Mouse (Mus musculus) ES-E14 (cell line): ENCODE measurements at regions not wholly inside any gene's neighbourhood (a gene's known extent, or its start where the extent isn't known, plus 50 kb on each side); places are given as distances from the start of the nearest gene placed in this dataset.

Experiments used
- DNase-seq: peaks from one replicate; pipeline ENCODE4 v3.0.0-alpha.2; 2013; ENCODE audit warnings: low read depth, low spot score
- H3K27ac ChIP-seq: 2 replicates; pipeline ENCODE4 v1.5.1; 2012; ENCODE audit warnings: low read depth, mild to moderate bottlenecking, low read length, moderate library complexity, mixed read lengths; ENCODE audit not compliant: poor library complexity, insufficient read depth, severe bottlenecking
- H3K36me3 ChIP-seq: 2 replicates; pipeline ENCODE4 v1.6.1; 2012; ENCODE audit warnings: mild to moderate bottlenecking, low read length, moderate library complexity, mixed read lengths; ENCODE audit not compliant: control insufficient read depth, poor library complexity, insufficient read depth, severe bottlenecking
- H3K4me1 ChIP-seq, 2 experiments: fragments of 150-350 bp in 1 of 2; sonication (generic) in 1 of 2; 2 replicates each; pipeline ENCODE4 v1.6.1; 2012; ENCODE audit warnings: low read length in 2 of 2, mild to moderate bottlenecking in 1 of 2, mixed read lengths in 1 of 2; ENCODE audit not compliant: control insufficient read depth in 2 of 2, insufficient read depth in 2 of 2, poor library complexity in 1 of 2
- H3K4me3 ChIP-seq, 2 experiments: fragments of 150-350 bp in 1 of 2; sonication (generic) in 1 of 2; 2 replicates each; pipeline ENCODE4 v1.5.1; 2012; ENCODE audit warnings: low read length in 2 of 2, low read depth in 1 of 2, mild to moderate bottlenecking in 1 of 2, mixed read lengths in 1 of 2; ENCODE audit not compliant: insufficient read depth in 1 of 2, poor library complexity in 1 of 2, severe bottlenecking in 1 of 2
- H3K9ac ChIP-seq: 2 replicates; pipeline ENCODE4 v1.6.1; 2012; ENCODE audit warnings: low read depth, mild to moderate bottlenecking, low read length, mixed read lengths; ENCODE audit not compliant: poor library complexity, insufficient read depth, severe bottlenecking
- H3K9me3 ChIP-seq: fragments of 150-350 bp; sonication (generic); 2 replicates; pipeline ENCODE4 v1.6.1; 2012; ENCODE audit warnings: low read depth, mild to moderate bottlenecking, low read length; ENCODE audit not compliant: control insufficient read depth, insufficient read depth
- CHD2 ChIP-seq: IDR thresholded peaks from 2 replicates; pipeline ENCODE4 v1.6.1; 2014; ENCODE audit warnings: mild to moderate bottlenecking, low read depth, low read length, inconsistent platforms
- HCFC1 ChIP-seq: IDR thresholded peaks from 2 replicates; pipeline ENCODE4 v1.6.1; 2012; ENCODE audit warnings: low read length, inconsistent platforms, borderline replicate concordance; ENCODE audit not compliant: insufficient read depth
- MAFK ChIP-seq: IDR thresholded peaks from 2 replicates; pipeline ENCODE4 v1.6.1; 2014; ENCODE audit warnings: mild to moderate bottlenecking, low read depth, low read length, inconsistent platforms; ENCODE audit not compliant: insufficient read depth
- ZC3H11A ChIP-seq: IDR thresholded peaks from 2 replicates; pipeline ENCODE4 v1.6.1; 2012; ENCODE audit warnings: low read depth, mild to moderate bottlenecking, inconsistent platforms, low read length, borderline replicate concordance
- ZNF384 ChIP-seq: IDR thresholded peaks from 2 replicates; pipeline ENCODE4 v1.6.1; 2012; ENCODE audit warnings: low read depth, low read length, inconsistent platforms
- in situ Hi-C, 2 experiments: fragments of 600-800 bp; cut with MboI; formaldehyde crosslinking; loops; one replicate each; pipeline ENCODE4 v1.15.1; 2025; ENCODE audit warnings: low sequenced_read_pairs in 2 of 2, inconsistent platforms in 1 of 2; ENCODE audit not compliant: unreplicated experiment in 2 of 2

DNA sequence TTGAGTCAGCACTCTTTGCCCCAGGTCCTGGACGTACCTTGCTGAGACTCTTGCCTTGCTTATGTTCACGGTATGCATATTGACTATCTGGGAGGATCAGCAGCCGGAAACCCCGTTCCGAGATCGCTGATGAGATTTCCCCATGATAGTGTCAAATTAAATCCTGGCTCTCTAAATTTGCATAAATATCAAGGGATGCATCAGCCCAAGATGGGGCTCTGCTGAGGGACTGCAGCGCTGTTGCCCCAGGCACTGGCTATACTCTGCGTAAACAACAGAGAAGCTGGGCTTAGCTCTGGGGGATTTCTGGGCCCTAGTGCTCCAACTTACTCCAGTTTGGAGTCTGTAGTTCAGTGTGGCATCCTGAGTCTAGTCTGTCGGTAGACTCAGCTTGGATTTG lies 641.1 kb upstream of the Sox9 start:
- Histone ChIP-seq H3K36me3 (no peaks in the 10 kb centered on the region), H3K9me3 (no peaks in the 10 kb centered on the region), H3K27ac (no peak overlapping the region), H3K4me3 (no peak overlapping the region), H3K4me1 (no peaks in the 10 kb centered on the region), H3K9ac (no peak overlapping the region)
- in situ Hi-C loops: no loop called here
- TF ChIP-seq CHD2 (no peak), HCFC1 (no peak)
- no peak for DNase-seq

DNA sequence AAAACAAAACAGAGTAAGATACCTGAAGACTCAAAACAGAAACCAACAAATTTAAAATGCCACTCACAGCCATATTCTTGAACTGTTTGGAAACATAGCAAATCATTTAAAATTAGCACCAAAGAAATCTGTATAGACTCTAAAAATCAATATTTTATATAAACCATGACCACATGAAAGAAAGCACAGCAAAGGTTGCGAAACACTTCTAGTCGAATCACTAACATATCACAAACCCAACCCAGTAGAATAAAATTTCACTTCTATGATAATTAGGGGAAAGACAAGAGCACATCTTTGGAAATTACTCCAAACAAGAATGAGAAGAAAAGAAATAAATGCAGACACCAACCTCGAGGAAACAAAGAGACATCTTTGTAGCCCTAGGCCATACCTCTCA lies 630.0 kb upstream of the Sox9 start:
- TF ChIP-seq HCFC1 (no peak), ZNF384 (no peak), MAFK (no peak), ZC3H11A (no peak), CHD2 (no peak)
- Histone ChIP-seq H3K27ac (no peak overlapping the region), H3K4me3 (no peak overlapping the region), H3K9me3 (no peaks in the 10 kb centered on the region), H3K4me1 (no peaks in the 10 kb centered on the region), H3K36me3 (no peaks in the 10 kb centered on the region), H3K9ac (no peak overlapping the region)
- in situ Hi-C loops: no loop called here
- DNase-seq: no peak

- in situ Hi-C loops: no loop called here
- no peak for TF ChIP-seq HCFC1
- TF ChIP-seq ZC3H11A: no peak
- no peak for TF ChIP-seq MAFK
- TF ChIP-seq CHD2: no peak
- no peak for TF ChIP-seq ZNF384
- no peak for DNase-seq
- Histone ChIP-seq H3K36me3 (no peaks in the 10 kb centered on the region), H3K27ac (no peak overlapping the region), H3K9me3 (no peaks in the 10 kb centered on the region), H3K9ac (no peak overlapping the region), H3K4me1 (no peaks in the 10 kb centered on the region), H3K4me3 (no peak overlapping the region)
Observed at GRCm38 (mm10) chr11:112153198-112153597, 628.8 kb upstream of the Sox9 start.

- Histone ChIP-seq H3K27ac (no peak overlapping the region), H3K36me3 (no peaks in the 10 kb centered on the region), H3K9ac (no peak overlapping the region), H3K4me1 (no peaks in the 10 kb centered on the region), H3K4me3 (no peak overlapping the region), H3K9me3 (no peaks in the 10 kb centered on the region)
- TF ChIP-seq ZC3H11A (no peak), ZNF384 (no peak), MAFK (no peak), CHD2 (no peak), HCFC1 (no peak)
- in situ Hi-C loops: no loop called here
- no peak for DNase-seq
Observed at GRCm38 (mm10) chr11:112154712-112155319, 627.2 kb upstream of the Sox9 start.

GRCm38 (mm10) chr11:112155339-112155955 lies 626.6 kb upstream of the Sox9 start:
- H3K36me3 ChIP-seq: no peaks in the 10 kb centered on the region
- no peaks in the 10 kb centered on the region for H3K9me3 ChIP-seq
- H3K27ac ChIP-seq: no peak overlapping the region
- no peak overlapping the region for H3K4me3 ChIP-seq
- in situ Hi-C loops: no loop called here
- DNase-seq: no peak
- H3K4me1 ChIP-seq: no peaks in the 10 kb centered on the region
- TF ChIP-seq CHD2: no peak
- TF ChIP-seq HCFC1: no peak
- TF ChIP-seq ZC3H11A: no peak
- no peak for TF ChIP-seq MAFK
- no peak for TF ChIP-seq ZNF384
- H3K9ac ChIP-seq: no peak overlapping the region
